Mouse (Mus musculus): ENCODE data around the gene Gm45717. TPM values are rescaled to one million over a fixed set of nuclear protein-coding genes. Genes with fewer than 3 reads are reported as not detected.

Gene Gm45717
- polyA plus RNA-seq (2015; fragmentation: Nextera tagmentation; extraction: Ambion mirVana): not detected in 2 replicates

GRCm38 (mm10) chr7:140955758-140956555 lies at the start of gene Gm45717, which contains the start of gene Ifitm2:
Gene Gm45717 (minus strand): TSS chr7:140955937.
Gene Ifitm2 (minus strand): TSS chr7:140955987.
- no peaks in the 10 kb centered on the region for H3K9me3 ChIP-seq (replicated peaks)
- ATAC-seq (ENCODE audit: low read depth) (peak; percentile 71), DNase-seq (peak; percentile 27)
- peaks cover 50% of the 10 kb centered on the region for H3K4me1 ChIP-seq (replicated peaks)
- H3K36me3 ChIP-seq: 0 out of 2 replicates have a peak, but pooled peaks cover 4% of the 10 kb centered on the region
- no peaks in the 10 kb centered on the region for H3K27me3 ChIP-seq
- WGBS (ENCODE audit: insufficient replicate concordance): 13% methylated on average over 11 of the region's 11 CpGs
- H3K4me3 ChIP-seq (replicated peaks): peak within 1 kb of the TSS; percentile 60
- peak within 1 kb of the TSS; percentile 68 for H3K9ac ChIP-seq
- peak within 1 kb of the TSS; percentile 66 for H3K4me2 ChIP-seq
- H3K27ac ChIP-seq: peak within 1 kb of the TSS; percentile 83

GRCm38 (mm10) chr7:141003248-141004010 lies 47.7 kb upstream of the Gm45717 start:
- no peak overlapping the region for H3K9ac ChIP-seq
- H3K4me3 ChIP-seq (replicated peaks): no peak overlapping the region
- H3K4me1 ChIP-seq (replicated peaks): peaks cover 4% of the 10 kb centered on the region
- ATAC-seq (ENCODE audit: low read depth) (no peak), DNase-seq (no peak)
- WGBS (ENCODE audit: insufficient replicate concordance): 54% methylated on average over 5 of the region's 5 CpGs
- H3K27ac ChIP-seq: no peak overlapping the region
- H3K36me3 ChIP-seq: no peaks in the 10 kb centered on the region
- H3K9me3 ChIP-seq (replicated peaks): no peaks in the 10 kb centered on the region
- no peak overlapping the region for H3K4me2 ChIP-seq
- H3K27me3 ChIP-seq: no peaks in the 10 kb centered on the region

GRCm38 (mm10) chr7:141000881-141001708 lies 45.4 kb upstream of the Gm45717 start:
- Histone ChIP-seq H3K27me3 (no peaks in the 10 kb centered on the region), H3K27ac (no peak overlapping the region), H3K9me3 (replicated peaks) (no peaks in the 10 kb centered on the region), H3K4me2 (no peak overlapping the region), H3K9ac (no peak overlapping the region), H3K36me3 (no peaks in the 10 kb centered on the region), H3K4me1 (replicated peaks) (0 out of 2 replicates have a peak, but pooled peaks cover 3% of the 10 kb centered on the region), H3K4me3 (replicated peaks) (no peak overlapping the region)
- no peak for ATAC-seq (ENCODE audit: low read depth)
- 72% methylated on average over 15 of the region's 15 CpGs for WGBS (ENCODE audit: insufficient replicate concordance)
- DNase-seq: no peak

- 50% methylated on average over 11 of the region's 11 CpGs for WGBS (ENCODE audit: insufficient replicate concordance)
- Histone ChIP-seq H3K4me1 (replicated peaks) (0 out of 2 replicates have a peak, but pooled peaks cover 3% of the 10 kb centered on the region), H3K4me2 (no peak overlapping the region), H3K27ac (no peak overlapping the region; the same call in 1 of the 2 replicates), H3K27me3 (no peaks in the 10 kb centered on the region), H3K4me3 (replicated peaks) (no peak overlapping the region), H3K9ac (no peak overlapping the region), H3K9me3 (replicated peaks) (no peaks in the 10 kb centered on the region), H3K36me3 (no peaks in the 10 kb centered on the region)
- DNase-seq: no peak
- no peak for ATAC-seq (ENCODE audit: low read depth)
Measured at GRCm38 (mm10) chr7:140998853-140999700, 43.3 kb upstream of the Gm45717 start.

GRCm38 (mm10) chr7:140997817-140998216 lies 42.1 kb upstream of the Gm45717 start:
- Histone ChIP-seq H3K27ac (no peak overlapping the region), H3K9ac (no peak overlapping the region), H3K4me3 (replicated peaks) (no peak overlapping the region), H3K36me3 (no peaks in the 10 kb centered on the region), H3K4me2 (no peak overlapping the region), H3K9me3 (replicated peaks) (no peaks in the 10 kb centered on the region), H3K4me1 (replicated peaks) (0 out of 2 replicates have a peak, but pooled peaks cover 3% of the 10 kb centered on the region), H3K27me3 (no peaks in the 10 kb centered on the region)
- 23% methylated on average over 1 of the region's 1 CpGs for WGBS (ENCODE audit: insufficient replicate concordance)
- no peak for DNase-seq
- ATAC-seq (ENCODE audit: low read depth): no peak

- Histone ChIP-seq H3K9me3 (replicated peaks) (no peaks in the 10 kb centered on the region), H3K9ac (no peak overlapping the region), H3K4me1 (replicated peaks) (peaks cover 12% of the 10 kb centered on the region), H3K27me3 (no peaks in the 10 kb centered on the region), H3K4me3 (replicated peaks) (no peak overlapping the region), H3K27ac (no peak overlapping the region; the same call in 1 of the 2 replicates), H3K4me2 (no peak overlapping the region), H3K36me3 (no peaks in the 10 kb centered on the region)
- WGBS (ENCODE audit: insufficient replicate concordance): 30% methylated on average over 14 of the region's 14 CpGs
- DNase-seq (no peak), ATAC-seq (ENCODE audit: low read depth) (no peak)
Measured at GRCm38 (mm10) chr7:140991117-140991689, 35.5 kb upstream of the Gm45717 start.

- Histone ChIP-seq H3K4me3 (replicated peaks) (no peak overlapping the region), H3K27ac (no peak overlapping the region; the same call in 1 of the 2 replicates), H3K4me1 (replicated peaks) (peaks cover 12% of the 10 kb centered on the region), H3K36me3 (no peaks in the 10 kb centered on the region), H3K9me3 (replicated peaks) (no peaks in the 10 kb centered on the region), H3K27me3 (no peaks in the 10 kb centered on the region), H3K4me2 (no peak overlapping the region), H3K9ac (no peak overlapping the region)
- ATAC-seq (ENCODE audit: low read depth): peak; percentile 31; the same call in 1 of the 2 replicates
- WGBS (ENCODE audit: insufficient replicate concordance): 24% methylated on average over 5 of the region's 5 CpGs
- no peak for DNase-seq
Measured at GRCm38 (mm10) chr7:140990622-140991021, 34.9 kb upstream of the Gm45717 start.

- ATAC-seq (ENCODE audit: low read depth) (no peak), DNase-seq (no peak)
- H3K9ac ChIP-seq: no peak overlapping the region
- no peaks in the 10 kb centered on the region for H3K36me3 ChIP-seq
- no peak overlapping the region for H3K27ac ChIP-seq
- 37% methylated on average over 6 of the region's 6 CpGs for WGBS (ENCODE audit: insufficient replicate concordance)
- no peaks in the 10 kb centered on the region for H3K27me3 ChIP-seq
- H3K4me1 ChIP-seq (replicated peaks): peaks cover 12% of the 10 kb centered on the region
- H3K4me2 ChIP-seq: no peak overlapping the region
- no peak overlapping the region for H3K4me3 ChIP-seq (replicated peaks)
- H3K9me3 ChIP-seq (replicated peaks): no peaks in the 10 kb centered on the region
Measured at GRCm38 (mm10) chr7:140990185-140990584, 34.4 kb upstream of the Gm45717 start.

- Histone ChIP-seq H3K9ac (no peak overlapping the region), H3K36me3 (no peaks in the 10 kb centered on the region), H3K27me3 (no peaks in the 10 kb centered on the region), H3K4me3 (replicated peaks) (no peak overlapping the region), H3K4me1 (replicated peaks) (peaks cover 12% of the 10 kb centered on the region), H3K4me2 (no peak overlapping the region), H3K9me3 (replicated peaks) (no peaks in the 10 kb centered on the region), H3K27ac (no peak overlapping the region)
- WGBS (ENCODE audit: insufficient replicate concordance): 57% methylated on average over 4 of the region's 4 CpGs
- ATAC-seq (ENCODE audit: low read depth) (no peak), DNase-seq (no peak)
Measured at GRCm38 (mm10) chr7:140989022-140989421, 33.3 kb upstream of the Gm45717 start.

All from liver, embryonic 13.5 days (tissue).